Mouse (Mus musculus): ENCODE results near the gene Mgat3. TPM values are rescaled to one million over a fixed set of nuclear protein-coding genes. Genes with fewer than 3 reads are reported as not detected.
A peak's percentile ranks its signal among the peaks of the same experiment; 100 is the strongest.

Mgat3 gene
- polyA plus RNA-seq, 1 experiment = 64.7 TPM

DNA sequence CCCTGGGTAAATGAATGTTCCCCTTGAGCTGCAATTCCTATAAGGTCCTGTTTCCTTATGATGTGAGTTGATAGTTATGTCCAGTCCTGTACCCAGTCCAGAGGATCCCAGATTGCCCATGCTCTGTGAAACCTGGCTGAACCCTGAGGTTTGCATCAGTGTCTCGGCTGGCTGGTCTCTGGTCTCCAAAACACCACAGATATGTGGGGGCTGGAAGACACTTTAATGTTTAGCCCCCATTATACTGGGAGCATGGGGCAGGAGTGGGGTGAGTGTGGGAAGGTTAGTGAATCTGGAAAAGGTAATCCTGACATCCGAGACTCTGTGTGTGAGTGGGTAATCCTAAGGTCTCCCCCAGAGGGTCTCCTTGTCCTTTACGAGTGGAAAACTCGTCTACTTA, 59.5 kb downstream of the Mgat3 start:
- TF ChIP-seq POLR2A (IDR thresholded peaks at IDR 0.05; ENCODE audit: borderline replicate concordance, extremely low read depth, insufficient read depth, insufficient read length, poor library complexity, severe bottlenecking) (no peak), CTCF (IDR thresholded peaks at IDR 0.05; ENCODE audit: borderline replicate concordance, extremely low read depth, insufficient read depth, insufficient read length) (no peak)
- no peak for DNase-seq (ENCODE audit: low read depth)

DNA sequence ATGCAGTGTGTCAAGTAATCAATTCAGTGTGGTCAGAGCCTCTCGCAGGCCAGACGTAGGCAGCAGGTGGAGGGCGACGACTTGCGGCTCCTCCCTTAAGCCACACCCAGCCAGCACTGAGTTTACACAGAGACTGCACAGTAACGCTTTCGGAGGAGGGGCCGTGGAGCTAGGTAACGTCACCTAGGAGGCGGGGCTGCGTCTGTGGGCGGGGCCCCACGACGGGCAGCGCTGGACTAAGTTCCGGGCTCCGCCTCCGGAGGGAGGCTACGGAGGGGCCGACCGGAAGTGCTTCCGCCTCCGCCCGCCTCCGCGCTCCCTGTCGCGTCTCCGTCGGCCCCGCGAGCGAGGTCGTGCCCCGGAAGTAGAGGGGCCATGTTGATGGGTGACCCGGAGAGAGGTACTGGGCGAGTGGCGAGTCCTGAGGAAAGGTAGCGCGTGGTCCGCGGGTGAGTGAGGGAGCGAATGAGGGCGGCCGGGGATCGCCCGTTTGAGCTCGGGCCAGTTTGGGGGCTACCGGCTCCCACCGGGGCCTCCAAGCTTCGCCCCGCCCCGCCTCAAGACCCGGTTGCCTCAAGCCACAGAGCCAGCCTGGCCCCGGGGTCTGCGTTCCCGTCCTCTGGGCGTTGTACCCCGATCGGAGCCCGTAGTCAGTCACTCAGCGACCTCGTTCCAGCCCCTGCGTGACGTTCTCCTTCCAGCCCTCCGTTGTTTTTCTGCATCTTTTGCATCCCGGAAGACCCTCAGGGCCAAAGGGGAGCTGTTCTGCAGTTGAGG, 60.4 kb downstream of the Mgat3 start, which contains the start of gene Mief1:
Gene Mief1 (plus strand): TSS at position 286 of the 777 bp plus-strand sequence.
- TF ChIP-seq CTCF (IDR thresholded peaks at IDR 0.05; ENCODE audit: borderline replicate concordance, extremely low read depth, insufficient read depth, insufficient read length) (no peak), POLR2A (IDR thresholded peaks at IDR 0.05; ENCODE audit: borderline replicate concordance, extremely low read depth, insufficient read depth, insufficient read length, poor library complexity, severe bottlenecking) (peak; percentile 30; the same call in 1 of the 2 replicates)
- DNase-seq (ENCODE audit: low read depth) = peak; percentile 98

DNA sequence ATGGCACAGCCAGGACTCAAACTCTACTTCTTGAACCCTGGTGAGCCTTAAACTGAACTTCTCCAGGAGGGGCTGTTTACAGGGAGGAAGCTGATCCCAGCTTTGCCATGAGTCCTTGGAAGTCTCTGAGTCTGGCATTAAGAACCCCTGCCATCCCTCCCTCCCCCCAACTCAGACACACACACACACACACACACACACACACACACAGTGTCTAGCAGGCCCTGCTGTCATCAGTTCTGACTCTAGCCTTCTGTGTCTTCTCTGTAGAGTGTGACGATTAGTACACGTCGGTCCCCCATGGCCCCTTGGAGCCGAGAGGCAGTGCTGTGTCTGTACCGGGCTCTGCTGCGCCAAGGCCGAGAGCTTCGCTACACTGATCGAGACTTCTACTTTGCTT, 62.0 kb downstream of the Mgat3 start, which contains the start of gene AC140267.1:
Gene AC140267.1 (plus strand): TSS at position 301 of the 400 bp plus-strand sequence.
- no peak for DNase-seq (ENCODE audit: low read depth)
- TF ChIP-seq POLR2A (IDR thresholded peaks at IDR 0.05; ENCODE audit: borderline replicate concordance, extremely low read depth, insufficient read depth, insufficient read length, poor library complexity, severe bottlenecking) = no peak
- TF ChIP-seq CTCF (IDR thresholded peaks at IDR 0.05; ENCODE audit: borderline replicate concordance, extremely low read depth, insufficient read depth, insufficient read length) = no peak

DNA sequence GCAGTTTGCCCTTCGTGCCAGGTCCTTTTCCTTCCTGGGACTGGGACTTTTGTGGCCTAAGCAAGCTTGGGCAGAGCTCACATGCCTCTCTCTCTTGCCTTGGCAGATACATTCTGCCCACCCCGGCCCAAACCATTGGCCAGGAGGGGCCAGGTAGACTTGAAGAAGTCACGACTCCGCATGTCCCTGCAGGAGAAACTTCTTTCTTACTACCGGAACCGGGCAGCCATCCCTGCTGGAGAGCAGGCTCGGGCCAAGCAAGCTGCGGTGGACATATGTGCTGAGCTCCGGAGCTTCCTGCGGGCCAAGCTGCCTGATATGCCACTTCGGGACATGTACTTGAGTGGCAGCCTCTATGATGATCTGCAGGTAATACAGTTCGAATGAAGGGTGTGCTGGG, 74.6 kb downstream of the Mgat3 start:
- no peak for TF ChIP-seq POLR2A (IDR thresholded peaks at IDR 0.05; ENCODE audit: borderline replicate concordance, extremely low read depth, insufficient read depth, insufficient read length, poor library complexity, severe bottlenecking)
- TF ChIP-seq CTCF (IDR thresholded peaks at IDR 0.05; ENCODE audit: borderline replicate concordance, extremely low read depth, insufficient read depth, insufficient read length) = no peak
- DNase-seq (ENCODE audit: low read depth) = no peak

DNA sequence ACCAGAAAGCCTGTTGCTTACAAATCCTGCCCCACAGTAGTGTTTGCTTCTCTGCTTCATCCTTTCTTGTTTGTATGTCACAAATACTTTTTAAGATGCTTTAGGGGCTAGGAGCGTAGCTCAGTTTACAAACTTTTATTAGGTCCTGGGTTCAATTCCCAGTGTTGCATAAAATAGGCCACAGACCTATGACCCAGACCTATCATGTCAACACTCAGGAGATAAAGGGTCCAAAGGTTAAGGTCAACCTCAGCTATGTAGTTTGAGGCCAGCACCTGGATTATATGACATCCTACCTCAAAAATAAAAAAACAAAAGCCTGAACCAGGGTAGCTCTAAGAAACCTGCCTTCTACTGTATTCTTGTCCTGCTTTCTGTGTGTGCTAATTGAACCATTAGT, 75.1 kb downstream of the Mgat3 start:
- TF ChIP-seq POLR2A (IDR thresholded peaks at IDR 0.05; ENCODE audit: borderline replicate concordance, extremely low read depth, insufficient read depth, insufficient read length, poor library complexity, severe bottlenecking) = no peak

DNA sequence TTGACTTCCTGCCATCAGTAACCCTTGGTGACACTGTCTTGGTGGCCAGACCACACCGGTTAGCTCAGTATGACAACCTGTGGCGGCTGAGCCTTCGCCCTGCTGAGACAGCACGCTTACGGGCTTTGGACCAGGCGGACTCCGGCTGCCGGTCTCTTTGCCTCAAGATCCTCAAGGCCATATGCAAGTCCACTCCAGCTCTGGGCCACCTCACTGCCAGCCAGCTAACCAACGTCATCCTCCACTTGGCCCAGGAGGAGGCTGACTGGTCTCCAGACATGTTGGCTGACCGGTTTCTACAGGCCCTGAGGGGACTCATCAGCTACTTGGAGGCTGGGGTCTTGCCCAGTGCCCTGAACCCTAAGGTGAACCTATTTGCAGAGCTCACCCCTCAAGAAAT, 76.2 kb downstream of the Mgat3 start:
- DNase-seq (ENCODE audit: low read depth) = no peak
- TF ChIP-seq POLR2A (IDR thresholded peaks at IDR 0.05; ENCODE audit: borderline replicate concordance, extremely low read depth, insufficient read depth, insufficient read length, poor library complexity, severe bottlenecking) (no peak), CTCF (IDR thresholded peaks at IDR 0.05; ENCODE audit: borderline replicate concordance, extremely low read depth, insufficient read depth, insufficient read length) (no peak)

More for the DNA sequence above, 75.1 kb downstream of the Mgat3 start:
- DNase-seq (ENCODE audit: low read depth) = no peak

DNA sequence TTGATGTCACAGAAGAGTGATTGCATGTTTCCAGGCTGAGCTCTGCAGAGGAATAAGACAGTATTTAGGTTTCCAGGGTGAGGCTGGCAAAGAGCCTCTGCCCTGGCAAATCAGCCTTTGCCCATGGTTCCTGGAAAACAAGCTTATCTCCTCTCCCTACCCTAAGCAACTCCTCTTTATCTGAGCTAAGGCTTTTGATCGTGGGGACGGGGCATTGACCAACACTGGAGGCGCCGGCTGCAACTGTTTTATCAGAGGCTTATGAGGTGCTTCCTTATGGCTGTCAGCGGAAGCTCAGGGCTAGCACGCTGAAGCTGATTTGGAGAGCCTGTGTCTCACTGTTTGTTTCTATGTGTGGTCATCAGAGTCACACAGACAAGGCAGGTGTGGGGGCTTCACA, 77.1 kb downstream of the Mgat3 start:
- DNase-seq (ENCODE audit: low read depth) = no peak
- TF ChIP-seq POLR2A (IDR thresholded peaks at IDR 0.05; ENCODE audit: borderline replicate concordance, extremely low read depth, insufficient read depth, insufficient read length, poor library complexity, severe bottlenecking) = no peak
- no peak for TF ChIP-seq CTCF (IDR thresholded peaks at IDR 0.05; ENCODE audit: borderline replicate concordance, extremely low read depth, insufficient read depth, insufficient read length)

DNA sequence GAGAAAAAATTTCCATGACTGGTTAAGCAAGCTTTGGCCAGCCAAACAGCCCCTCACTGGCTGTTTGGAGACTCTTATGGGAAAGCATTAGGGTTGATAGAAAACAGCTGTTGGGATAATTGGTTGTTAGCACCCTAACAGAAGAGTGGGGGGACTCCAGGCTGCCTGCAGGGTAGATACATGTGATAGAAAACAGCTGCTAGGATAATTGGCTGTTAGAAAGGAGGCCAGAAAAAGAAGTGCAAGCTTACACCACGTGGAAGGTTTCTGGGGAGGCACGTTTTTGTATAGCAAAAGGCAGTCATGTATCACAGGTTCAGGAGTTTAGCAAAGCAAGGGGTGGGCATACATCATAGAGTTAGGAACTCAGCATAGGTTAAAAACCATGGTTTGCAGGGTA, 80.0 kb downstream of the Mgat3 start:
- peak; percentile 45 for DNase-seq (ENCODE audit: low read depth)
- no peak for TF ChIP-seq CTCF (IDR thresholded peaks at IDR 0.05; ENCODE audit: borderline replicate concordance, extremely low read depth, insufficient read depth, insufficient read length)

DNA sequence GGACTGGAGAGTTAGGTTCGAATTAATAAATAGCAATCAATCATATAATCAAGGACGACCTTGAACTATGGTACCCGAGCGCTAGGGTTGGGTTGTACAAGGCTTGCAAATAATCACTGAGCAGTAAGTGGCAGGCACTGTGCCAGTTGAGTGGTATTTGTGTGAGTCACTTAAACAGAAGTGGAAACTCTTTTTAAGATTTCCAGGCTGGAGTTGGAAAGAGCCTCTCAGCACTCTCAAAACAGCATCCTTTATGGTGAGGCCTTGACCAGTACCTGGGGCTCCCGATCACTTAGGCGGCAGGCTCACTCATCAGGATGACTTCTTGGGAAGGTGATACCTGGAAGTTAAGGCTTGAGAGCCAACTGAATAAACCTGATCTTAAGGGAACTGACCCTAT, 80.7 kb downstream of the Mgat3 start:
- no peak for TF ChIP-seq CTCF (IDR thresholded peaks at IDR 0.05; ENCODE audit: borderline replicate concordance, extremely low read depth, insufficient read depth, insufficient read length)
- TF ChIP-seq POLR2A (IDR thresholded peaks at IDR 0.05; ENCODE audit: borderline replicate concordance, extremely low read depth, insufficient read depth, insufficient read length, poor library complexity, severe bottlenecking) = no peak
- DNase-seq (ENCODE audit: low read depth) = peak; percentile 26

DNA sequence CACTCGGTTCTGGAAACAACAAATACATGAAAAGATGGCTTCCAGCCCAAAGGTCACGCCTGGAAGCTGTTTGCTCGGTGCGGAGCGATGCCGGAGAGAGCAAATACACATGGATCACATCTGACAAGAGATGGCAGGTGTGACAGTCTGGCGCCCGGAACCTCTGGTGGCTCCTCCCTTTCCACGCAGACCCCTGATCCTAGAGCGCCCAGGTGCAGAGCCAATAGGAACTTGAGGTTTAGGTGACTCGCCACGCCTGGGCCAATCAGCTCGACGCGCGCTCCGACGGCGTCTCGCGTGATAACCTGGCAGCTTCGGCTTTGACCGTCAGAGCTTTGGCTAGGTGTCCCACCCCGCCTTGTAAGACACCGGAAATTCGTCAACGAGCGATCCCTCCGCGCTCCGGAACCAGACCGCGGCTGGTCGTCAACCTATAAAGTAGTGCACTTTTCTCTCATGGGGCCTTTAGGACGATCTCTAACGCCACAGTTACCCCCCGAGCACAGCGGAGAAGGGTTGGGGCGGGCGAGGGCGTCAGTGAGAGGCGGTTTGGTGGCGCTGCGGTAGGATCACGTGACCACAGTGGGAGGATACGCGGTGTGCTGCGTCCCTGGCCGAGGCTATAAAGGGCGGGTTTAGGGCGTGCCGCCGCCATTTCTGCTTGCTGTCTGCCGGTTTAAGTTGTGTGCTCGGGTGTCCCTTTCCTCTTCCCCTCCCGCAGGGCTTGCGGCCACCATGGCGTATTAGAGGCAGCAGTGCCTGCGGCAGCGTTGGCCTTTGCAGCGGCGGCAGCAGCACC, 81.5 kb downstream of the Mgat3 start, which contains the start of gene Atf4:
Gene Atf4 (plus strand): TSS at position 338 of the 799 bp plus-strand sequence.
- TF ChIP-seq CTCF (IDR thresholded peaks at IDR 0.05; ENCODE audit: borderline replicate concordance, extremely low read depth, insufficient read depth, insufficient read length) (no peak), POLR2A (IDR thresholded peaks at IDR 0.05; ENCODE audit: borderline replicate concordance, extremely low read depth, insufficient read depth, insufficient read length, poor library complexity, severe bottlenecking) (peak; percentile 97)
- peak; percentile 100 for DNase-seq (ENCODE audit: low read depth)

DNA sequence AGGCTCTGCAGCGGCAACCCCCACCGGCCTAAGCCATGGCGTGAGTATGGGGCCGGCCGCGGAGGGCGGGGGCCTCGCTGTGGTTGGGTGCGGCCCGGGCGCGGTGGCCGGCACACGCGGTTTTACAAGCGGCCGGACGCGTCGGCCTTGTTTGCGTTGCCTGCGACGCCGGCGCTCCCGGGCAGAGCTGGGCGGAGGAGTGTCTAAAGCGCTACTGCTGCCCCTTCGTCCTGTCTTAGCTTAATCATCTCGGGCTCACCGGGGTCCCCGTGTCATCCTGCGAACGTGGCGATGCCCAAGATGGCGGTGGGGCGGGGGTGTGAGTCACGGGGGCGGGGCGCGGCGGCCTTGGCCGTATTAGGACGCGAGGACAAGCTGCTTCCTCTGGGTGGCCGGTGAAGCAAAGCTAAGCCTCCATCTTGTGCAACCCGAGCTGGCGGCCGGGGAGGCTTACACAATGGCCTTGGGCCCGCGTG, 82.2 kb downstream of the Mgat3 start:
- DNase-seq (ENCODE audit: low read depth) = peak; percentile 86
- TF ChIP-seq POLR2A (IDR thresholded peaks at IDR 0.05; ENCODE audit: borderline replicate concordance, extremely low read depth, insufficient read depth, insufficient read length, poor library complexity, severe bottlenecking) = no peak; the same call in 1 of the 2 replicates
- TF ChIP-seq CTCF (IDR thresholded peaks at IDR 0.05; ENCODE audit: borderline replicate concordance, extremely low read depth, insufficient read depth, insufficient read length) = no peak
